Mouse (Mus musculus): ENCODE results near the gene Jmy. TPM values are rescaled to one million over a fixed set of nuclear protein-coding genes. Genes with fewer than 3 reads are reported as not detected.

Gene Jmy
- polyA plus RNA-seq, 1 experiment: 13.4 TPM

- no peaks in the 10 kb centered on the region for H3K36me3 ChIP-seq (ENCODE audit: control insufficient read depth, insufficient read depth, low read length, poor library complexity, severe bottlenecking)
- H3K4me1 ChIP-seq (ENCODE audit: control insufficient read depth, insufficient read depth, low read length): no peaks in the 10 kb centered on the region
- no peaks in the 10 kb centered on the region for H3K27me3 ChIP-seq (ENCODE audit: control insufficient read depth, insufficient read depth, low read length, poor library complexity, severe bottlenecking)
- H3K9me3 ChIP-seq (replicated peaks; ENCODE audit: control insufficient read depth, insufficient read depth, low read length, poor library complexity, severe bottlenecking): no peaks in the 10 kb centered on the region
- no peak overlapping the region for H3K4me3 ChIP-seq (ENCODE audit: low read depth, low read length)
- TF ChIP-seq EP300 (IDR thresholded peaks at IDR 0.05; ENCODE audit: insufficient read depth, low read depth, low read length): no peak
- no peak for TF ChIP-seq POLR2A (IDR thresholded peaks at IDR 0.05; ENCODE audit: insufficient read depth, low read length)
- TF ChIP-seq CTCF (IDR thresholded peaks at IDR 0.05; ENCODE audit: low read depth, low read length): no peak
- H3K27ac ChIP-seq (ENCODE audit: insufficient read depth, low read length): no peak overlapping the region
- no peak overlapping the region for H3K9ac ChIP-seq (ENCODE audit: low read depth, poor library complexity, severe bottlenecking)
Measured at GRCm38 (mm10) chr13:93429205-93429604, 70.4 kb downstream of the Jmy start.

GRCm38 (mm10) chr13:93427920-93428876 is 71.4 kb downstream of the Jmy start:
- Histone ChIP-seq H3K9ac (ENCODE audit: low read depth, poor library complexity, severe bottlenecking) (no peak overlapping the region), H3K4me3 (ENCODE audit: low read depth, low read length) (no peak overlapping the region), H3K27me3 (ENCODE audit: control insufficient read depth, insufficient read depth, low read length, poor library complexity, severe bottlenecking) (no peaks in the 10 kb centered on the region), H3K27ac (ENCODE audit: insufficient read depth, low read length) (no peak overlapping the region), H3K36me3 (ENCODE audit: control insufficient read depth, insufficient read depth, low read length, poor library complexity, severe bottlenecking) (no peaks in the 10 kb centered on the region), H3K4me1 (ENCODE audit: control insufficient read depth, insufficient read depth, low read length) (no peaks in the 10 kb centered on the region), H3K9me3 (replicated peaks; ENCODE audit: control insufficient read depth, insufficient read depth, low read length, poor library complexity, severe bottlenecking) (no peaks in the 10 kb centered on the region; the same call in 1 of the 2 replicates)
- no peak for TF ChIP-seq CTCF (IDR thresholded peaks at IDR 0.05; ENCODE audit: low read depth, low read length)

GRCm38 (mm10) chr13:93423224-93423623 is 76.4 kb downstream of the Jmy start:
- peak overlapping the region; percentile 48; the same call in 1 of the 2 replicates for H3K27ac ChIP-seq (ENCODE audit: insufficient read depth, low read length)
- H3K27me3 ChIP-seq (ENCODE audit: control insufficient read depth, insufficient read depth, low read length, poor library complexity, severe bottlenecking): no peaks in the 10 kb centered on the region
- no peak for TF ChIP-seq CTCF (IDR thresholded peaks at IDR 0.05; ENCODE audit: low read depth, low read length)
- TF ChIP-seq POLR2A (IDR thresholded peaks at IDR 0.05; ENCODE audit: insufficient read depth, low read length): no peak
- TF ChIP-seq EP300 (IDR thresholded peaks at IDR 0.05; ENCODE audit: insufficient read depth, low read depth, low read length): no peak
- no peaks in the 10 kb centered on the region for H3K4me1 ChIP-seq (ENCODE audit: control insufficient read depth, insufficient read depth, low read length)
- H3K9ac ChIP-seq (ENCODE audit: low read depth, poor library complexity, severe bottlenecking): no peak overlapping the region
- H3K4me3 ChIP-seq (ENCODE audit: low read depth, low read length): no peak overlapping the region
- no peaks in the 10 kb centered on the region; the same call in 1 of the 2 replicates for H3K9me3 ChIP-seq (replicated peaks; ENCODE audit: control insufficient read depth, insufficient read depth, low read length, poor library complexity, severe bottlenecking)
- H3K36me3 ChIP-seq (ENCODE audit: control insufficient read depth, insufficient read depth, low read length, poor library complexity, severe bottlenecking): no peaks in the 10 kb centered on the region

- H3K9me3 ChIP-seq (replicated peaks; ENCODE audit: control insufficient read depth, insufficient read depth, low read length, poor library complexity, severe bottlenecking): no peaks in the 10 kb centered on the region; the same call in 1 of the 2 replicates
- H3K27ac ChIP-seq (ENCODE audit: insufficient read depth, low read length): no peak overlapping the region
Measured at GRCm38 (mm10) chr13:93419779-93420178, 79.8 kb downstream of the Jmy start.

GRCm38 (mm10) chr13:93418292-93418691 is 81.3 kb downstream of the Jmy start:
- no peaks in the 10 kb centered on the region for H3K4me1 ChIP-seq (ENCODE audit: control insufficient read depth, insufficient read depth, low read length)
- no peak overlapping the region for H3K4me3 ChIP-seq (ENCODE audit: low read depth, low read length)
- H3K9me3 ChIP-seq (replicated peaks; ENCODE audit: control insufficient read depth, insufficient read depth, low read length, poor library complexity, severe bottlenecking): no peaks in the 10 kb centered on the region; the same call in 1 of the 2 replicates
- TF ChIP-seq EP300 (IDR thresholded peaks at IDR 0.05; ENCODE audit: insufficient read depth, low read depth, low read length) (no peak), POLR2A (IDR thresholded peaks at IDR 0.05; ENCODE audit: insufficient read depth, low read length) (no peak), CTCF (IDR thresholded peaks at IDR 0.05; ENCODE audit: low read depth, low read length) (no peak)
- H3K27ac ChIP-seq (ENCODE audit: insufficient read depth, low read length): no peak overlapping the region
- no peaks in the 10 kb centered on the region for H3K36me3 ChIP-seq (ENCODE audit: control insufficient read depth, insufficient read depth, low read length, poor library complexity, severe bottlenecking)
- no peak overlapping the region for H3K9ac ChIP-seq (ENCODE audit: low read depth, poor library complexity, severe bottlenecking)
- no peaks in the 10 kb centered on the region for H3K27me3 ChIP-seq (ENCODE audit: control insufficient read depth, insufficient read depth, low read length, poor library complexity, severe bottlenecking)

More at GRCm38 (mm10) chr13:93419779-93420178, 79.8 kb downstream of the Jmy start:
- Histone ChIP-seq H3K4me3 (ENCODE audit: low read depth, low read length) (no peak overlapping the region), H3K36me3 (ENCODE audit: control insufficient read depth, insufficient read depth, low read length, poor library complexity, severe bottlenecking) (no peaks in the 10 kb centered on the region), H3K9ac (ENCODE audit: low read depth, poor library complexity, severe bottlenecking) (no peak overlapping the region), H3K4me1 (ENCODE audit: control insufficient read depth, insufficient read depth, low read length) (no peaks in the 10 kb centered on the region), H3K27me3 (ENCODE audit: control insufficient read depth, insufficient read depth, low read length, poor library complexity, severe bottlenecking) (no peaks in the 10 kb centered on the region)
- TF ChIP-seq CTCF (IDR thresholded peaks at IDR 0.05; ENCODE audit: low read depth, low read length) (no peak), POLR2A (IDR thresholded peaks at IDR 0.05; ENCODE audit: insufficient read depth, low read length) (no peak), EP300 (IDR thresholded peaks at IDR 0.05; ENCODE audit: insufficient read depth, low read depth, low read length) (no peak)

- no peaks in the 10 kb centered on the region for H3K36me3 ChIP-seq (ENCODE audit: control insufficient read depth, insufficient read depth, low read length, poor library complexity, severe bottlenecking)
Measured at GRCm38 (mm10) chr13:93415055-93415454, 84.6 kb downstream of the Jmy start.

More at GRCm38 (mm10) chr13:93415055-93415454, 84.6 kb downstream of the Jmy start:
- Histone ChIP-seq H3K27me3 (ENCODE audit: control insufficient read depth, insufficient read depth, low read length, poor library complexity, severe bottlenecking) (no peaks in the 10 kb centered on the region), H3K9me3 (replicated peaks; ENCODE audit: control insufficient read depth, insufficient read depth, low read length, poor library complexity, severe bottlenecking) (no peaks in the 10 kb centered on the region), H3K9ac (ENCODE audit: low read depth, poor library complexity, severe bottlenecking) (no peak overlapping the region), H3K4me1 (ENCODE audit: control insufficient read depth, insufficient read depth, low read length) (no peaks in the 10 kb centered on the region), H3K27ac (ENCODE audit: insufficient read depth, low read length) (no peak overlapping the region), H3K4me3 (ENCODE audit: low read depth, low read length) (no peak overlapping the region)
- TF ChIP-seq CTCF (IDR thresholded peaks at IDR 0.05; ENCODE audit: low read depth, low read length): no peak
- TF ChIP-seq EP300 (IDR thresholded peaks at IDR 0.05; ENCODE audit: insufficient read depth, low read depth, low read length): no peak
- no peak for TF ChIP-seq POLR2A (IDR thresholded peaks at IDR 0.05; ENCODE audit: insufficient read depth, low read length)
